Mouse (Mus musculus) myocyte (in vitro differentiated cells): Measurements from ENCODE around the gene Treml2.

Experiments
- CEBPB ChIP-seq: IDR thresholded peaks from 2 replicates; pipeline ENCODE4 v1.6.1; 2011; ENCODE audit warnings: mild to moderate bottlenecking, moderate library complexity; ENCODE audit not compliant: poor library complexity, insufficient read depth, severe bottlenecking
- E2F4 ChIP-seq: IDR thresholded peaks from one replicate; pipeline ENCODE4 v1.6.1; 2011; ENCODE audit warnings: mild to moderate bottlenecking, control low read depth, moderate library complexity; ENCODE audit not compliant: insufficient read depth
- MAX ChIP-seq: IDR thresholded peaks from one replicate; pipeline ENCODE4 v1.6.1; 2011; ENCODE audit warnings: low read depth, mild to moderate bottlenecking, control low read depth
- MYOD1 ChIP-seq, 3 experiments: IDR thresholded peaks; one replicate each; pipeline ENCODE4 v1.6.1; 2011; ENCODE audit warnings: control low read depth in 2 of 3, low read depth in 2 of 3, mild to moderate bottlenecking in 2 of 3, moderate library complexity in 1 of 3; ENCODE audit not compliant: insufficient read length in 2 of 3, control insufficient read depth in 1 of 3
- MYOG ChIP-seq, 3 experiments: IDR thresholded peaks; one replicate each; pipeline ENCODE4 v1.6.1; 2011; ENCODE audit warnings: control low read depth in 2 of 3, low read depth in 2 of 3, mild to moderate bottlenecking in 2 of 3; ENCODE audit not compliant: insufficient read length in 2 of 3, control insufficient read depth in 1 of 3, insufficient read depth in 1 of 3
- POLR2A ChIP-seq: IDR thresholded peaks from one replicate; pipeline ENCODE4 v1.6.1; 2011; ENCODE audit warnings: low read depth, mild to moderate bottlenecking, control low read depth, moderate library complexity; ENCODE audit not compliant: insufficient read length
- POLR2AphosphoS2 ChIP-seq: IDR thresholded peaks from one replicate; pipeline ENCODE4 v1.6.1; 2011; ENCODE audit warnings: low read depth, control low read depth; ENCODE audit not compliant: insufficient read length
- SRF ChIP-seq: IDR thresholded peaks from one replicate; pipeline ENCODE4 v1.6.1; 2011; ENCODE audit warnings: low read depth; ENCODE audit not compliant: control insufficient read depth, insufficient read length
- TCF12 ChIP-seq: IDR thresholded peaks from one replicate; pipeline ENCODE4 v1.6.1; 2011; ENCODE audit warnings: mild to moderate bottlenecking, control low read depth; ENCODE audit not compliant: poor library complexity, insufficient read depth, severe bottlenecking
- USF1 ChIP-seq: IDR thresholded peaks from one replicate; pipeline ENCODE4 v1.6.1; 2011; ENCODE audit warnings: low read depth, mild to moderate bottlenecking, control low read depth, moderate library complexity

DNA sequence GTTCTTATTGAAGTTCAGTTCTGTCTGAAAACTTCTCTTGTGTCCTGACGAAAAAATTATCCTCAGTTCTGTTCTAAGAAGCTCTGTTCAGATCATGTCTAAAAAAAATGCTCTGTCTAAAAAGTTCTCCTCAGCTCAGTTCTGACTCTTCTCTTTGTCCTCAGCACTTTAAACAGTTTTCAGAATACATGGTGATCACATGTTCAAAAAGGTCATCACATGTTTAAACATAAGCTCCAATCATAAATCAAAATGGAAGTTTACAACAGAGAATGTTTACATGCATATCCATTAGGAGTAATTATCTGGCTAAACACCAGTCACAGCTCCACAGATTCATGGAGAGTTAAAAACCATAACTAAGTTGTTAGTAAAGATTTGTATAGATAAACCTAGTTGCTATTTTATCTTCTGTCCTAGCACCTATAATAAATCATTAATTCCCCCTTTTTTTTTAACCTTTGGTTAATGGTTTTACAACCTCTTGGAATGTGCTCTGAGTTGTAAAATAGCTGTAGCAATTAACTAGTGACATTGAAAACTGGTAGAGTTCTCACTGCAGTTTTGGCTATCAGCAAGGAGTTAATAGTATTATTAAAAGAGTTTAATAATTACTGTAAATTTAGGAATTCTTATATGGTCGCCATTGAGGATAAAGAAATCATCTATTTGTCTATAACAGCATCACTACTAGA lies 32.5 kb upstream of the Treml2 start:
- no peak for TF ChIP-seq POLR2AphosphoS2
- TF ChIP-seq USF1, result no peak
- no peak for TF ChIP-seq POLR2A
- no peak for TF ChIP-seq TCF12
- no peak for TF ChIP-seq E2F4
- TF ChIP-seq MAX, result no peak
- TF ChIP-seq CEBPB, result no peak
- TF ChIP-seq MYOG (IDR thresholded peaks at IDR 0.05; ENCODE audit: control insufficient read depth in 1 of 3, insufficient read depth in 1 of 3, insufficient read length in 2 of 3, low read depth in 2 of 3), result no peak
- no peak for TF ChIP-seq MYOD1 (IDR thresholded peaks at IDR 0.05; ENCODE audit: control insufficient read depth in 1 of 3, insufficient read length in 2 of 3, low read depth in 2 of 3)
- TF ChIP-seq SRF, result no peak
